Mouse (Mus musculus): ENCODE measurements around the gene Manea.
A peak's percentile ranks its signal among the peaks of the same experiment; 100 is the strongest.
"Not testable (repeated sequence)": the region's sequence is repeated elsewhere in the genome, so short reads cannot be mapped to it uniquely, and the experiment has no call there.

Gene Manea

DNA sequence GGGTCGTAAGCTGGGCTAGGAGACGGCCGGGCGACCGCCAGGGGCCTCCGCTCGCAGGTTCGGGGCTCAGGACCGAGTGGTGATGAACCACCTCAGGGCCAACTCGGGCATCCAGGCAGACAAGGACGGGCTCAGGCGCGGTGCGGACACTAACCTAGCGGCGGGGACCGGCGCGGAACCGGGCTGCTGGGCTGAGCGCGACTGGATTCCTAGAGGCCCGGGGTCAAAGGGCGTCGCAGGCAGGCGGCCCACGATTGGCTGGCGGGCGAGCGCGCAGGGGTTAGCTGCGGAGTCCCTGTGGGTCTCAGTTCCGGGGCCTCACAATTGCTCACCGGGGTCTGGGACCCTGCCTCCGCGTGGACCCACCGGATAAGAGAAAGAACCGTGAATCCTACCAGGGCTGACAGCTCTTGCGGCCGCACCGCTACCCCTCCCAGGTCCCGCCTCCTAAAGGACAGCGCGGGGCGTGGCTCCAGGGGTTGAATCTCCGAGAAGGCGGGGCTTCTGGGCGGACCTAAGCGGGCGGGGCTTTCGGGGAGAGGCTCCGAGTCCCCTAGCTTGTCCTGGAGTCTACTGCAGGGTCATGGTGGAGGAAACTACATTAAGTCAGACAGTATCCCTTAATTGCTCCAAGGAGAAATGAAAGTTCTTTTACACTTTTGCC is at the start of gene Manea:
Gene Manea, minus strand, starts transcription at position 449 of the 664 bp plus-strand sequence.
- DNase-seq (ENCODE audit: low read depth, low spot score), result peak; percentile 93

DNA sequence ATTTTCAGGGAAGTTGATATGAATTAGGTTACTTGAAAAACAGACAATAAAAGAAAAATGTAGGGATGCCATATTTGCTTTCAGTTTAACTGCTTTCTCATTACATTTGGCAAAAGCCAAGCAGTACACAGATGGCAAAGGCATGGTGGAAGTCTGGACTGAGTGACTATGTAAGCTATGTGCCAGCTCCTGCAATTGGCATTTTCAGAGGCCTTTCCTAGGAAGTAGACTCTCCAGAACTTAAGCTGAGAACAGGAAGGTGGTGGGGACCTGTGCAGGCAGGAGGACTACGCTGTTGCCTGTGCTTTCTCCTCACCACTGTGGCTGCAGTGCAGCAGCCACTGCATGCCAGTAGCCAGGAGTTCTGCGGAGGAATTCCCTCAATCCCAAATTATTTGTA is 7.9 kb upstream of the Manea start:
- no peak for DNase-seq (ENCODE audit: low read depth, low spot score)

DNA sequence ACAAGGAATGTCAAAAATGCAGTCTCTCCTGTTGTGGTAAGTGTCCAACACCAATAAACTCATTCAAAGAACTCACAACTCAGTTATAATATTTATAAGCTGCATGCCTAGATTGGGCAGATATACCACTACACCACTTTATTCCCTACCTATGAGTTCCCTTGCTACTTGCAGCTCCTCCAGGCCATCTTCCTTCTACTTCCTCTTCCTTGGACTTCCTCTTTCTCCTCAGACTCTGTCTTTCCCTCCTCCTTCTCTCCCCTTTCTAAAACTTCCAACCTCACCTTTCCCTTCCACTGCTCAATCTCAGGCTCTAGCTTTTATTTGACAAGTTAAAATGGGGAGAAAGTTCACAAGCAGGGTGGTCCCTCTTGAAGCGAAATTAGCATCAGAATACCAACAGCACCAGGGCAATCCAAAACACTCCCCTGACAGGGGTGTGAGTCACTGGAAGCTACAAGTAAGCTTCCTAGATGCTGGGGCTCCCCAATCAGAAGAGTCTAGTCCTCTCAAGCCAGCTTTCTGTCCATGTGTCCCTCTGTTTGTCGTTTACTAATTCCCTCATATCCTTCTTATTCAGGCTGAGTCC is 7.0 kb upstream of the Manea start:
- peak; percentile 89 for DNase-seq (ENCODE audit: low read depth, low spot score)

- DNase-seq (ENCODE audit: low read depth, low spot score), result no peak
These were observed 548 bp upstream of the Manea start for GRCm38 (mm10) chr4:26347239-26347638.

DNA sequence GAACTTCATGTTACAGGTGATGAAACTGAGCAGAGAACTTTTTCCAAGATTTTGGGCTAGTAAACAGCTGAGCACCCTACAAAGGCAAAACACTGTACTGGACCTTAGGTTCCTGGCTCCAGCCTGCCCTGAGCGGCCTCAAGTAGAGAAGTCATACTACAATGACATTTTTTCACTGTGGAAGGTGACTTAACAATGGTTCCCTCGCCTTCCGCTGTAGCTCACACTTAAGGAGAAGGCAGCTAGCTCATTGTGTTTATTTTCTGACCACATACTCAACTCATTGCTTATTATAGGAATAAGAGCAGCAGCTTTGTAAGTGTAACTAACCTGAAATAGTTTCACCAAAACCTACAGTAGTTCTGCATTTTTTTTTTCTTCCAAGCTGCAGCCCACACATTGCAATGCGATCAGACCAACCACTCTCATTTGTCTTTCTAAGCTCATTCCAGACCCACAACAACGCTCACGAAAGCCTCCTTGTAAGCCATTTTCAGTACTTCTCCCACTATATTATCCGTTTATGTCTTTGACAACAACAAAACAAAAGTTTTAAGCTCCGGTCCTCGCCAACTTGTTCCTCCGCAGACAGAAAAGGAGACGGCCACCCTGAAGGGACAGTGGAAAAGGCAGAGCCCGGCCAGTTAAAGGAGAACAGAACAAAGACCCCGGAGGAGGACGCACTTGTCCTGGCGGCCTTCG is 799 bp downstream of the Manea start:
- DNase-seq (ENCODE audit: low read depth, low spot score), result peak; percentile 51

DNA sequence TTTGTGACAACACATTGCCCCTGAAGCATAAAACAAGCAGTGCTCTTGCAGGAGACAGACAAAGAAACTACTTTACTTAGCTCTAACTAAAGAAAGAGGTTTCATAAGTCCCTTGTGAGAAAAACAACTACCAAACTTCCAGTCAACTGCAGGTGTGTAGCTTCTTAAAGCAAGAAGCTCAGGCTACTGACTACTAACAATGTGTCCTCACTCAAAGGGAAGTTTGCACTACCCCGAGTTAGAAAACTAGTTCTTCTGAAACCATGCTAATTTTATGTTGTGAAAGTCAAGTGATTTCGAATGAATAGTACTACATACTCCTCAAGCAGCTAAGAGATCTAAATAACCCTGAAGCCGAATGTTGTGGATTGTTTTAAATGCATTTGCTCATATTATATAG is 1.6 kb downstream of the Manea start:
- no peak for DNase-seq (ENCODE audit: low read depth, low spot score)

GRCm38 (mm10) chr4:26342346-26342745 is 4.3 kb downstream of the Manea start:
- DNase-seq (ENCODE audit: low read depth, low spot score), result no peak

DNA sequence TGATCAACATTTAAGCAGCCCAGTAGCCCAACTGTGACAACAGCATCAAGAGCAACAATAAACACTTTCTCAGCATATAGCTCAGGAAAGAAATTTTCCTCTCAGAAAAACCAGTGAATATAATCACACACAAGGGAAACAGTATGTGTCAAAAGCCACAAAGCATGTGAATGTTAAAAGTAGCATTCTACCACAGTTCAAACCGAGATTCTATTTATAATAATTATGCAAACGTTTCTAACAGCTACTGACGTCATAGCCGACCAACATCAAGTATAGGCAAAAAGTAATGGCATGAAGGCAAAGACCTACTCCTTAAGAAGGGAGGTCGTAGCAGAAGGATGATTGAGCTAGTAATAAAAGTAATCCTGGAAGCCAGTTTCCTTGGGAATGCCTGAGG is 8.1 kb downstream of the Manea start:
- no peak for DNase-seq (ENCODE audit: low read depth, low spot score)

DNA sequence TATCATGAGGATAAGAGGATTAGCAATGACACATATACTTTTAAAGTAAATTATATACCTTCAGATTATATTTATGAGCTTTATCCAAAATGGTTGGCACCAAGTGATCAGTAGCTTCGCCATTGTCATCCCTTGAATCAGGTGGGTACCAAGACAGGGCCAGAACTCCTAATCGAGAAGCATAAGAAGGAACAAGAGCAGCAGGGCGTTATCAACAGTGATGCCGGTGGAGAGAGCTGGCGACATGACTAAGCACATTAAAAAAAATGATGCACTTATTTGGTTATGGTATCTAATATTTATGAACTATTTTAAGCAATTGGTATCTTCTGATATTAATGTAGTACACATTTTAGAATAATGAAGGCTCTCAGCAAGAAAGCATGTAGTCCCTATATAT is 10.1 kb downstream of the Manea start:
- DNase-seq (ENCODE audit: low read depth, low spot score), result no peak

- not testable (repeated sequence) for DNase-seq (ENCODE audit: low read depth, low spot score)
These were observed 42.0 kb downstream of the Manea start for GRCm38 (mm10) chr4:26304731-26305130.

DNA sequence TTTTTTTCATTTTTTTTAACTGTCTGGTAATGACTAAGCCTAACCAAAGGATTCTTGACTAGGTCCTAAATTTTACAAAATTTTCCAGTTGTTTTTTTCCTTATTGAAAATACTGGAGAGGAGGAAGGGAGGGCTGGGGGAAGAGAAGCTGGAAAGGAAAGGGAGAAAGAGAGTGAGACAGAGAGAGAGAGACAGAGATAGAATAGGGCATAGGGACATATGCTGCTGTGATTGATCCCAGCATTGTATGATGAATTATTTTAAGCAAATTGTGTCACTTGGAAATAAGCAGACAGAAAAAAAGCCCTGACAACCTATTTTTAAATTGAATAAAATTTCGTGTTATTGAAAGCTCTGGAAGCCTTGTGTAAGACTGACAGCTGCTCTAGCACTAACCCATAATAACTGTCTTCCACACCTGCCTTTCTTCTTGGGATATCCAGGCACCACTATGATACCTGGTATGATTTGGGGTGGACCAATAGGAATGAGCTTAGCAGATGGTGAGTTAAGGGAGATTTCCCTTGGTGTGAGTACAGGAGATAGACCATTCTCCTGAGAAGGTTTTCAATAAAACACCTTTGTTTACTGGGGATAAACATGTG is 69.5 kb downstream of the Manea start:
- no peak for DNase-seq (ENCODE audit: low read depth, low spot score)

DNA sequence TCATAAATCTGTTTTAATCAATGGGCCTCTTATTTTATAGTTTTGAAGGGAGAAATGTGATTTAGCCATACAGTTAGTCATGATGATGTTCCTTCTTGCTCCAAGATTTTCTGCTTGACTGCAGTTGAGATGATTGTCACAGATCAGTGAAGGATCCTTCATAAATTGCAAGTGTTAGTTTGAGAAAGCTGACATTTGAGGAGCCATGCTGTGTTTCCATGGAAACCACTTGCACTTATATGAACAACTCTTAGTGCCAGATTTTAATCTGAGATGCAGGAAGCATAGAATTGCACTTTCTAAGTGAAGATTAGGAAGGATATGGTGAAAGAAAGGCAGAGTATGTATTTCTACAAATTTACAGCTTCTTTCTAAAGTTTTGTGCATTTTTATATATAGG is 70.4 kb downstream of the Manea start:
- DNase-seq (ENCODE audit: low read depth, low spot score), result no peak

- DNase-seq (ENCODE audit: low read depth, low spot score), result no peak
These were observed 70.9 kb downstream of the Manea start for GRCm38 (mm10) chr4:26275769-26276168.
